Mouse (Mus musculus): Measurements from ENCODE around the gene Zfp366. TPM values are rescaled to one million over a fixed set of nuclear protein-coding genes. Genes with fewer than 3 reads are reported as not detected.

The Zfp366 gene
- polyA plus RNA-seq, 1 experiment from 2014 or later: 0.51 TPM

GRCm38 (mm10) chr13:99263159-99263783, 78.6 kb downstream of the Zfp366 start:
- Histone ChIP-seq H3K9me3 (ENCODE audit: control insufficient read depth, low read length) (no peaks in the 10 kb centered on the region), H3K4me3 (ENCODE audit: low read depth, low read length) (no peak overlapping the region), H3K36me3 (ENCODE audit: control insufficient read depth, insufficient read depth, low read length) (no peaks in the 10 kb centered on the region), H3K4me2 (no peak overlapping the region), H3K4me1 (replicated peaks; ENCODE audit: control insufficient read depth, insufficient read depth, low read length) (no peaks in the 10 kb centered on the region), H3K27me3 (replicated peaks; ENCODE audit: control insufficient read depth, insufficient read depth, low read length) (no peaks in the 10 kb centered on the region), H3K27ac (ENCODE audit: low read depth, low read length) (no peak overlapping the region), H3K9ac (ENCODE audit: low read depth, low read length) (no peak overlapping the region)
- no peak for DNase-seq (ENCODE audit: low spot score)
- no peak for ATAC-seq (replicated peaks; ENCODE audit: low FRiP score)
- WGBS: 73% methylated on average over 4 of the region's 4 CpGs

GRCm38 (mm10) chr13:99264483-99264882, 79.9 kb downstream of the Zfp366 start:
- ATAC-seq (replicated peaks; ENCODE audit: low FRiP score) (no peak), DNase-seq (ENCODE audit: low spot score) (no peak)
- no peaks in the 10 kb centered on the region for H3K27me3 ChIP-seq (replicated peaks; ENCODE audit: control insufficient read depth, insufficient read depth, low read length)
- H3K36me3 ChIP-seq (ENCODE audit: control insufficient read depth, insufficient read depth, low read length): no peaks in the 10 kb centered on the region
- H3K9me3 ChIP-seq (ENCODE audit: control insufficient read depth, low read length): no peaks in the 10 kb centered on the region
- H3K9ac ChIP-seq (ENCODE audit: low read depth, low read length): no peak overlapping the region
- H3K27ac ChIP-seq (ENCODE audit: low read depth, low read length): no peak overlapping the region
- H3K4me1 ChIP-seq (replicated peaks; ENCODE audit: control insufficient read depth, insufficient read depth, low read length): no peaks in the 10 kb centered on the region
- 73% methylated on average over 6 of the region's 6 CpGs for WGBS
- H3K4me3 ChIP-seq (ENCODE audit: low read depth, low read length): no peak overlapping the region
- H3K4me2 ChIP-seq: no peak overlapping the region

GRCm38 (mm10) chr13:99272046-99272445, 87.4 kb downstream of the Zfp366 start:
- 81% methylated on average over 3 of the region's 3 CpGs for WGBS
- H3K9me3 ChIP-seq (ENCODE audit: control insufficient read depth, low read length): no peaks in the 10 kb centered on the region
- ATAC-seq (replicated peaks; ENCODE audit: low FRiP score): no peak

GRCm38 (mm10) chr13:99277521-99277920, 92.9 kb downstream of the Zfp366 start:
- Histone ChIP-seq H3K4me1 (replicated peaks; ENCODE audit: control insufficient read depth, insufficient read depth, low read length) (no peaks in the 10 kb centered on the region), H3K4me2 (no peak overlapping the region), H3K27ac (ENCODE audit: low read depth, low read length) (no peak overlapping the region), H3K4me3 (ENCODE audit: low read depth, low read length) (no peak overlapping the region), H3K9ac (ENCODE audit: low read depth, low read length) (no peak overlapping the region), H3K9me3 (ENCODE audit: control insufficient read depth, low read length) (no peaks in the 10 kb centered on the region), H3K27me3 (replicated peaks; ENCODE audit: control insufficient read depth, insufficient read depth, low read length) (no peaks in the 10 kb centered on the region), H3K36me3 (ENCODE audit: control insufficient read depth, insufficient read depth, low read length) (no peaks in the 10 kb centered on the region)
- DNase-seq (ENCODE audit: low spot score) (no peak), ATAC-seq (replicated peaks; ENCODE audit: low FRiP score) (no peak)
- WGBS: 91% methylated on average over 3 of the region's 3 CpGs

More at GRCm38 (mm10) chr13:99272046-99272445, 87.4 kb downstream of the Zfp366 start:
- Histone ChIP-seq H3K9ac (ENCODE audit: low read depth, low read length) (no peak overlapping the region), H3K36me3 (ENCODE audit: control insufficient read depth, insufficient read depth, low read length) (no peaks in the 10 kb centered on the region), H3K4me1 (replicated peaks; ENCODE audit: control insufficient read depth, insufficient read depth, low read length) (no peaks in the 10 kb centered on the region), H3K27me3 (replicated peaks; ENCODE audit: control insufficient read depth, insufficient read depth, low read length) (no peaks in the 10 kb centered on the region), H3K4me2 (no peak overlapping the region), H3K27ac (ENCODE audit: low read depth, low read length) (no peak overlapping the region), H3K4me3 (ENCODE audit: low read depth, low read length) (no peak overlapping the region)
- no peak for DNase-seq (ENCODE audit: low spot score)

GRCm38 (mm10) chr13:99278511-99278910, 93.9 kb downstream of the Zfp366 start:
- Histone ChIP-seq H3K27ac (ENCODE audit: low read depth, low read length) (no peak overlapping the region), H3K4me1 (replicated peaks; ENCODE audit: control insufficient read depth, insufficient read depth, low read length) (no peaks in the 10 kb centered on the region), H3K9me3 (ENCODE audit: control insufficient read depth, low read length) (no peaks in the 10 kb centered on the region), H3K36me3 (ENCODE audit: control insufficient read depth, insufficient read depth, low read length) (no peaks in the 10 kb centered on the region), H3K4me3 (ENCODE audit: low read depth, low read length) (no peak overlapping the region), H3K27me3 (replicated peaks; ENCODE audit: control insufficient read depth, insufficient read depth, low read length) (no peaks in the 10 kb centered on the region), H3K9ac (ENCODE audit: low read depth, low read length) (no peak overlapping the region), H3K4me2 (no peak overlapping the region)
- DNase-seq (ENCODE audit: low spot score) (no peak), ATAC-seq (replicated peaks; ENCODE audit: low FRiP score) (no peak)
- 76% methylated on average over 6 of the region's 6 CpGs for WGBS

GRCm38 (mm10) chr13:99279351-99279750, 94.7 kb downstream of the Zfp366 start:
- Histone ChIP-seq H3K36me3 (ENCODE audit: control insufficient read depth, insufficient read depth, low read length) (no peaks in the 10 kb centered on the region), H3K27me3 (replicated peaks; ENCODE audit: control insufficient read depth, insufficient read depth, low read length) (no peaks in the 10 kb centered on the region), H3K27ac (ENCODE audit: low read depth, low read length) (no peak overlapping the region), H3K9me3 (ENCODE audit: control insufficient read depth, low read length) (no peaks in the 10 kb centered on the region), H3K9ac (ENCODE audit: low read depth, low read length) (no peak overlapping the region), H3K4me3 (ENCODE audit: low read depth, low read length) (no peak overlapping the region), H3K4me1 (replicated peaks; ENCODE audit: control insufficient read depth, insufficient read depth, low read length) (no peaks in the 10 kb centered on the region), H3K4me2 (no peak overlapping the region)
- 72% methylated on average over 10 of the region's 10 CpGs for WGBS
- no peak for DNase-seq (ENCODE audit: low spot score)
- no peak for ATAC-seq (replicated peaks; ENCODE audit: low FRiP score)

GRCm38 (mm10) chr13:99282961-99283360, 98.3 kb downstream of the Zfp366 start:
- ATAC-seq (replicated peaks; ENCODE audit: low FRiP score) (no peak), DNase-seq (ENCODE audit: low spot score) (no peak)
- Histone ChIP-seq H3K4me2 (no peak overlapping the region), H3K4me3 (ENCODE audit: low read depth, low read length) (no peak overlapping the region), H3K36me3 (ENCODE audit: control insufficient read depth, insufficient read depth, low read length) (no peaks in the 10 kb centered on the region), H3K9me3 (ENCODE audit: control insufficient read depth, low read length) (no peaks in the 10 kb centered on the region), H3K9ac (ENCODE audit: low read depth, low read length) (no peak overlapping the region), H3K4me1 (replicated peaks; ENCODE audit: control insufficient read depth, insufficient read depth, low read length) (no peaks in the 10 kb centered on the region), H3K27ac (ENCODE audit: low read depth, low read length) (no peak overlapping the region), H3K27me3 (replicated peaks; ENCODE audit: control insufficient read depth, insufficient read depth, low read length) (no peaks in the 10 kb centered on the region)
- 82% methylated on average over 6 of the region's 6 CpGs for WGBS

GRCm38 (mm10) chr13:99283916-99284315, 99.3 kb downstream of the Zfp366 start:
- WGBS: 90% methylated on average over 12 of the region's 12 CpGs
- Histone ChIP-seq H3K36me3 (ENCODE audit: control insufficient read depth, insufficient read depth, low read length) (no peaks in the 10 kb centered on the region), H3K4me2 (no peak overlapping the region), H3K9ac (ENCODE audit: low read depth, low read length) (no peak overlapping the region), H3K4me1 (replicated peaks; ENCODE audit: control insufficient read depth, insufficient read depth, low read length) (no peaks in the 10 kb centered on the region), H3K4me3 (ENCODE audit: low read depth, low read length) (no peak overlapping the region), H3K27ac (ENCODE audit: low read depth, low read length) (no peak overlapping the region), H3K9me3 (ENCODE audit: control insufficient read depth, low read length) (no peaks in the 10 kb centered on the region), H3K27me3 (replicated peaks; ENCODE audit: control insufficient read depth, insufficient read depth, low read length) (no peaks in the 10 kb centered on the region)
- no peak for DNase-seq (ENCODE audit: low spot score)
- no peak for ATAC-seq (replicated peaks; ENCODE audit: low FRiP score)

GRCm38 (mm10) chr13:99284400-99285160, 100.0 kb downstream of the Zfp366 start:
- no peak for DNase-seq (ENCODE audit: low spot score)
- Histone ChIP-seq H3K36me3 (ENCODE audit: control insufficient read depth, insufficient read depth, low read length) (no peaks in the 10 kb centered on the region), H3K4me3 (ENCODE audit: low read depth, low read length) (no peak overlapping the region), H3K9ac (ENCODE audit: low read depth, low read length) (no peak overlapping the region), H3K4me1 (replicated peaks; ENCODE audit: control insufficient read depth, insufficient read depth, low read length) (no peaks in the 10 kb centered on the region), H3K27ac (ENCODE audit: low read depth, low read length) (no peak overlapping the region), H3K27me3 (replicated peaks; ENCODE audit: control insufficient read depth, insufficient read depth, low read length) (no peaks in the 10 kb centered on the region), H3K9me3 (ENCODE audit: control insufficient read depth, low read length) (no peaks in the 10 kb centered on the region), H3K4me2 (no peak overlapping the region)
- WGBS: 88% methylated on average over 21 of the region's 21 CpGs
- no peak for ATAC-seq (replicated peaks; ENCODE audit: low FRiP score)
